Mouse (Mus musculus): ENCODE measurements at regions not wholly inside any gene's neighbourhood (a gene's known extent, or its start where the extent isn't known, plus 50 kb on each side); places are given as distances from the start of the nearest gene placed in this dataset.
"Not testable (repeated sequence)": the region's sequence is repeated elsewhere in the genome, so short reads cannot be mapped to it uniquely, and the experiment has no call there.

GRCm38 (mm10) chr14:52989940-52990339 lies 494.4 kb upstream of the Olfr1507 start:
- DNase-seq (ENCODE audit: low read depth, low spot score); H3K4me3 ChIP-seq (ENCODE audit: insufficient read depth in 1 of 2, low read depth in 1 of 2, low read length in 2 of 2, poor library complexity in 1 of 2, severe bottlenecking in 1 of 2); H3K9ac ChIP-seq (ENCODE audit: insufficient read depth, low read depth, low read length, poor library complexity, severe bottlenecking); in situ Hi-C loops (cut with MboI; ENCODE audit: low sequenced_read_pairs in 2 of 2, unreplicated experiment in 2 of 2); H3K9me3 ChIP-seq (ENCODE audit: control insufficient read depth, insufficient read depth, low read depth, low read length); H3K27ac ChIP-seq (ENCODE audit: insufficient read depth, low read depth, low read length, poor library complexity, severe bottlenecking); H3K36me3 ChIP-seq (ENCODE audit: control insufficient read depth, insufficient read depth, low read length, poor library complexity, severe bottlenecking); H3K4me1 ChIP-seq (ENCODE audit: control insufficient read depth in 2 of 2, insufficient read depth in 2 of 2, low read length in 2 of 2, poor library complexity in 1 of 2): not testable (repeated sequence)

- DNase-seq (ENCODE audit: low read depth, low spot score); H3K27ac ChIP-seq (ENCODE audit: insufficient read depth, low read depth, low read length, poor library complexity, severe bottlenecking); H3K4me3 ChIP-seq (ENCODE audit: insufficient read depth in 1 of 2, low read depth in 1 of 2, low read length in 2 of 2, poor library complexity in 1 of 2, severe bottlenecking in 1 of 2); H3K9me3 ChIP-seq (ENCODE audit: control insufficient read depth, insufficient read depth, low read depth, low read length); H3K36me3 ChIP-seq (ENCODE audit: control insufficient read depth, insufficient read depth, low read length, poor library complexity, severe bottlenecking); in situ Hi-C loops (cut with MboI; ENCODE audit: low sequenced_read_pairs in 2 of 2, unreplicated experiment in 2 of 2); H3K9ac ChIP-seq (ENCODE audit: insufficient read depth, low read depth, low read length, poor library complexity, severe bottlenecking); H3K4me1 ChIP-seq (ENCODE audit: control insufficient read depth in 2 of 2, insufficient read depth in 2 of 2, low read length in 2 of 2, poor library complexity in 1 of 2): not testable (repeated sequence)
Measured at GRCm38 (mm10) chr14:52988563-52988962, 493.0 kb upstream of the Olfr1507 start.

GRCm38 (mm10) chr14:52972207-52973003 lies 476.9 kb upstream of the Olfr1507 start:
- H3K27ac ChIP-seq (ENCODE audit: insufficient read depth, low read depth, low read length, poor library complexity, severe bottlenecking); H3K9me3 ChIP-seq (ENCODE audit: control insufficient read depth, insufficient read depth, low read depth, low read length); H3K36me3 ChIP-seq (ENCODE audit: control insufficient read depth, insufficient read depth, low read length, poor library complexity, severe bottlenecking); H3K4me1 ChIP-seq (ENCODE audit: control insufficient read depth in 2 of 2, insufficient read depth in 2 of 2, low read length in 2 of 2, poor library complexity in 1 of 2); H3K9ac ChIP-seq (ENCODE audit: insufficient read depth, low read depth, low read length, poor library complexity, severe bottlenecking); DNase-seq (ENCODE audit: low read depth, low spot score); H3K4me3 ChIP-seq (ENCODE audit: insufficient read depth in 1 of 2, low read depth in 1 of 2, low read length in 2 of 2, poor library complexity in 1 of 2, severe bottlenecking in 1 of 2); in situ Hi-C loops (cut with MboI; ENCODE audit: low sequenced_read_pairs in 2 of 2, unreplicated experiment in 2 of 2): not testable (repeated sequence)

DNA sequence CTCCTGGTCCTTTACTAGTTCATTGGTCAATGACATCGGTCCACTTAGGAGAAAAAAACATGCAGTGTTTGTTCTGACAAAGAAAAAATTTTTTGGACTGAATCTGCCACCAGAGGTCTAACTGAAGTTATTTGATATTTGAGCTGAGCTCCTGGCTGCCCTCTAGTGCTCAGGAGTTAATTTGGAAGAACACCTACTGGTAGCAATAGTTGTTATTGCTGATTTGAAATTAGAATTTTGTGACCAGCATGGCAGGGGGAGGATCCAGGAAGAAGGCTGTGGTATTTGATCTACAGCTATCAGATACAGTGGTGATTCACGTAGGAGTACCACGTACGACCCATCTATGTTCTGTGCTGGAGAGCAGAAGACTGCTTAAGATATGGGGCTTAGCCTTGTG lies 466.6 kb upstream of the Olfr1507 start:
- H3K4me1 ChIP-seq (ENCODE audit: control insufficient read depth in 2 of 2, insufficient read depth in 2 of 2, low read length in 2 of 2, poor library complexity in 1 of 2); in situ Hi-C loops (cut with MboI; ENCODE audit: low sequenced_read_pairs in 2 of 2, unreplicated experiment in 2 of 2); H3K27ac ChIP-seq (ENCODE audit: insufficient read depth, low read depth, low read length, poor library complexity, severe bottlenecking); H3K4me3 ChIP-seq (ENCODE audit: insufficient read depth in 1 of 2, low read depth in 1 of 2, low read length in 2 of 2, poor library complexity in 1 of 2, severe bottlenecking in 1 of 2); DNase-seq (ENCODE audit: low read depth, low spot score); H3K9ac ChIP-seq (ENCODE audit: insufficient read depth, low read depth, low read length, poor library complexity, severe bottlenecking); H3K36me3 ChIP-seq (ENCODE audit: control insufficient read depth, insufficient read depth, low read length, poor library complexity, severe bottlenecking); H3K9me3 ChIP-seq (ENCODE audit: control insufficient read depth, insufficient read depth, low read depth, low read length): not testable (repeated sequence)

DNA sequence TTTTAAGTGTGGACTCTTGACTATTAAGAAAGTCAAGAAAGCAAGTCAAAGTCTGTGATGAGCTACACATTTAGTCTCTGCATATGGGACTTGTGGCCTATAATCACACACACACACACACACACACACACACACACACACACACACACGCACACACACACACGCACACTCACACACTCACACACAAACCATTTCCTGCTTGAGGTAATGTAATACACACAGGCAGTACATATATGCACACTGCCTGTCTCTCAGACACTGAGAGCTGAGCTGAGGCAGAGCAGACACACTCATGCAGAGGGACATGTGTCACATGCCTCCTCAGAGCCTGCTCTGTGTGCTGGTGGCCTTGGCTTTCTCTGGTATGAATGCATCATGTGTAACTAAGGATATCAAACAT lies 461.0 kb upstream of the Olfr1507 start:
- H3K27ac ChIP-seq (ENCODE audit: insufficient read depth, low read depth, low read length, poor library complexity, severe bottlenecking); DNase-seq (ENCODE audit: low read depth, low spot score); H3K4me1 ChIP-seq (ENCODE audit: control insufficient read depth in 2 of 2, insufficient read depth in 2 of 2, low read length in 2 of 2, poor library complexity in 1 of 2); H3K9me3 ChIP-seq (ENCODE audit: control insufficient read depth, insufficient read depth, low read depth, low read length); H3K36me3 ChIP-seq (ENCODE audit: control insufficient read depth, insufficient read depth, low read length, poor library complexity, severe bottlenecking); H3K4me3 ChIP-seq (ENCODE audit: insufficient read depth in 1 of 2, low read depth in 1 of 2, low read length in 2 of 2, poor library complexity in 1 of 2, severe bottlenecking in 1 of 2); H3K9ac ChIP-seq (ENCODE audit: insufficient read depth, low read depth, low read length, poor library complexity, severe bottlenecking); in situ Hi-C loops (cut with MboI; ENCODE audit: low sequenced_read_pairs in 2 of 2, unreplicated experiment in 2 of 2): not testable (repeated sequence)

- H3K9ac ChIP-seq (ENCODE audit: insufficient read depth, low read depth, low read length, poor library complexity, severe bottlenecking); in situ Hi-C loops (cut with MboI; ENCODE audit: low sequenced_read_pairs in 2 of 2, unreplicated experiment in 2 of 2); H3K27ac ChIP-seq (ENCODE audit: insufficient read depth, low read depth, low read length, poor library complexity, severe bottlenecking); DNase-seq (ENCODE audit: low read depth, low spot score); H3K4me3 ChIP-seq (ENCODE audit: insufficient read depth in 1 of 2, low read depth in 1 of 2, low read length in 2 of 2, poor library complexity in 1 of 2, severe bottlenecking in 1 of 2); H3K9me3 ChIP-seq (ENCODE audit: control insufficient read depth, insufficient read depth, low read depth, low read length); H3K4me1 ChIP-seq (ENCODE audit: control insufficient read depth in 2 of 2, insufficient read depth in 2 of 2, low read length in 2 of 2, poor library complexity in 1 of 2); H3K36me3 ChIP-seq (ENCODE audit: control insufficient read depth, insufficient read depth, low read length, poor library complexity, severe bottlenecking): not testable (repeated sequence)
Measured at GRCm38 (mm10) chr14:52944925-52945324, 449.4 kb upstream of the Olfr1507 start.

DNA sequence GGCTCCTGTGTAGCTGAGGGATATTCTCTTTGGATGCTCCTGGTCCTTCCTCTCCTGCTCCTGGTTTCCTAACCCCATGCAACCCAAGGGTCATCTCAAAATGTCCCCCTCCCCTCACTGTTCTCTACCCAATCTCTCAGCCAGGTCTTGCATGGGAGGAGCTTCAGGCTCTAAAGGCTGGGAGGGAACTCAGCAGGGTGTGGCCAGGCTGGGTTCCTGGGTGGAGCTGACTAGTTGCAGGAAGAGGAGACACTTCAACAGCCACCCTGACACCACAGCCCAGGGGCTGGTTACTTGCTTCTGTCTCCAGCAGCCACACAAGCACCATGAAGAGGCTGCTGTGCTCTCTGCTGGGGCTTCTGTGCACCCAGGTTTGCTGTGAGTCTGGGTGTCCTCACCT lies 446.9 kb upstream of the Olfr1507 start:
- H3K27ac ChIP-seq (ENCODE audit: insufficient read depth, low read depth, low read length, poor library complexity, severe bottlenecking); H3K36me3 ChIP-seq (ENCODE audit: control insufficient read depth, insufficient read depth, low read length, poor library complexity, severe bottlenecking); H3K9ac ChIP-seq (ENCODE audit: insufficient read depth, low read depth, low read length, poor library complexity, severe bottlenecking); H3K9me3 ChIP-seq (ENCODE audit: control insufficient read depth, insufficient read depth, low read depth, low read length); H3K4me3 ChIP-seq (ENCODE audit: insufficient read depth in 1 of 2, low read depth in 1 of 2, low read length in 2 of 2, poor library complexity in 1 of 2, severe bottlenecking in 1 of 2); DNase-seq (ENCODE audit: low read depth, low spot score); in situ Hi-C loops (cut with MboI; ENCODE audit: low sequenced_read_pairs in 2 of 2, unreplicated experiment in 2 of 2); H3K4me1 ChIP-seq (ENCODE audit: control insufficient read depth in 2 of 2, insufficient read depth in 2 of 2, low read length in 2 of 2, poor library complexity in 1 of 2): not testable (repeated sequence)

DNA sequence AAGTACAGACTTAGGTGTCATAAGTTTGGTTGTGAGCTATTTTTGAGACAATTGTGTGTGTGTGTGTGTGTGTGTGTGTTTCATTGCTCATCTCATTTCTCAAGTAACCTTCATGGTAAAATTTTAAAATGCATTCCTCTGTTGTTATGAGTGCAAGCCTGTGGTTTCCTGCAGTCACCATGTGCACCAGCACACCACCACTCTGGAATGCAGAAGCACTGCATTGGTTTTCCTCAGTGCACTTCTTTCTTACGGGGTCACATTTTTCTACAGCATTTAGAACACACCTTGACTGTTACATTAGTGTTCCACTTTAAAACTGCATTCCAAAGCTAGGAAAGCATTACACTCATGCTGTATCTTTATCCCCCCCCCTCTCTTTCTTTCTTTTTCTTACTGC lies 446.2 kb upstream of the Olfr1507 start:
- H3K4me1 ChIP-seq (ENCODE audit: control insufficient read depth in 2 of 2, insufficient read depth in 2 of 2, low read length in 2 of 2, poor library complexity in 1 of 2); H3K9me3 ChIP-seq (ENCODE audit: control insufficient read depth, insufficient read depth, low read depth, low read length); H3K27ac ChIP-seq (ENCODE audit: insufficient read depth, low read depth, low read length, poor library complexity, severe bottlenecking); H3K36me3 ChIP-seq (ENCODE audit: control insufficient read depth, insufficient read depth, low read length, poor library complexity, severe bottlenecking); in situ Hi-C loops (cut with MboI; ENCODE audit: low sequenced_read_pairs in 2 of 2, unreplicated experiment in 2 of 2); H3K9ac ChIP-seq (ENCODE audit: insufficient read depth, low read depth, low read length, poor library complexity, severe bottlenecking); DNase-seq (ENCODE audit: low read depth, low spot score); H3K4me3 ChIP-seq (ENCODE audit: insufficient read depth in 1 of 2, low read depth in 1 of 2, low read length in 2 of 2, poor library complexity in 1 of 2, severe bottlenecking in 1 of 2): not testable (repeated sequence)

All from ES-E14 (cell line).